Mouse (Mus musculus): ENCODE results near the gene Slc43a3.

The Slc43a3 gene

GRCm38 (mm10) chr2:84937491-84938150 lies 1.2 kb downstream of the Slc43a3 start:
- DNase-seq (ENCODE audit: low spot score), result no peak

DNA sequence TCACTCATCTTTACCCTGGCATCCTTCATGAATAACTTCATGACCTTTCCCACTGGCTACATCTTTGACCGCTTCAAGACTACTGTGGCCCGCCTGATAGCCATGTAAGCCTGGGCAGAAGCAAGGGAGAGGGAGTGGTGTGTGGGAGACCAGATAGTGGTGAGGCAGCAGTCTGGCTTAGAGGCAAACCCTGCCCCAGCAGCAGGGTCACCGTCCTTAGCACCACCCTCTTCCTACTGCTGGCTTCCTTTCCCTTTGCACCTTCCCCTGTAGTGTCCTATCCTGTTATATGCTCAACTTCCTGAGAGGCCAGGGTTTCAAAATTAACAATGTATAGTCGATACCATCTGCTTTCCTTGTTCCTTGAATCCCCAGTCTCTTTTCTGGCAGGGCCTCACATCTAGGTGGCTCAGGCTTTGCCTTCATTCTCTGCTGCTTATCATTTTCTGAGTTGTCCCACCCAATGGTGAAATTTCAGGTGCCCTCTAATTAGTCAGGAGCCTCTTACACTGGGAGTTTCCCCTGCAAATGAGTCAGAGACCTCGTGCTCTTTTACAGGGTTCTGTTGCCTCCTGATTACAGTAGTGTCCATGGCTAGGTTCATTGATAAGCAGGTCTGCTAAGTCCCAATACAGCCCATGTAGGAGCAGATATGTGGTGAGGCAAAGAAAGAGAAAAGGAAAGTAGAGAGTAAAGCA lies 2.0 kb downstream of the Slc43a3 start:
- no peak for DNase-seq (ENCODE audit: low spot score)

DNA sequence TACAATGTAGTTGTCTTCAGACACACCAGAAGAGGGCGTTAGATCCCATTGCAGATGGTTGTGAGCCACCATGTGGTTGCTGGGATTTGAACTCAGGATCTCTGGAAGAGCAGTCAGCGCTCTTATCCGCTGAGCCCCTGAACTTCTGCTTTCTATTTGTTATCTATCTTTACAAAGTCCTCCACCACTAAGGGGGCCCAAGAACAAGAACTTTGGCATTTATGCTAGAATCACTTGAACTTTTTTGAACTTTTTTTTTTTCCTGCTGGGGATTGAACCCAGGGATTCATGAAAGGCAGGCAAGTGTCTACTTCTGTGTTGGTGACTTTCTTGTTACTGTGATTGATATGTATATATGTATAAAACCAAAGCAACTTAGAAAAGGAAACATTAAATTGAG lies 2.9 kb downstream of the Slc43a3 start:
- no peak for DNase-seq (ENCODE audit: low spot score)

DNA sequence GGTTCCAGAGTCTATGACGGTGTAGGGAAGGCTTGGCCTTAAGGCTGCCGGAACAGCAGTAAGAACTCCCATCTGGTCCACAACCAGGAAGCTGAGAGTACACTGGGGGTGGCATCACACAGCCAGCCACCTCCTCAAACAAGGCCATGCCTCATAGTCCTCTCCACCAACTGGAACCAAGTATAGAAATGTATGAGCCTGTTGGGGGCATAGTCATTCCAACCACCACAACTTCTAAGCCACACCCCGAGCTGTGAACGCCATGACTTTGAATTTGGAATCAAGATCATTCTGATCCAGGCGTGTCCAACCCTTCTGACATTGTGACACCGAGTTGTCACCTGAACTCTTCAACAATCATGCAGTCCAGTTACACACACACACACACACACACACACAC lies 3.3 kb downstream of the Slc43a3 start:
- no peak for DNase-seq (ENCODE audit: low spot score)

DNA sequence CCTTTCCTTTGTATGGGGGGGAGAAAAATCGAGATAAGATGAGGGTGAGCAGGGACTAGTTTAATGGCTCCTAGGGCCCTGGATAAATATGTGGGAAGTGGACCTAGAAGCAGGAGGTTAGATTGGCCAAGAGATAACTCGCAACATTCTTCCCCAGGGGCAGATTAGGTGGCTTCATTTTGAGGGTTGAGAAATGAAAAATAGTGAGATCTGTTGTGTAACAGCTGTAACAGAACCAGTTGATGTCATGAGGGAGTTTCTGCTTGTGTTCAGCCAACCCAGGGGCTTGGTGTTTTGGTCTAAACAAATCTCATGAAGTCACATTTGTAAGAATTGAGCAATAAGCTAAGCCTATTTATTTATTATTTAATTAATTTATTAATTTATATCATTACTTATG lies 5.0 kb downstream of the Slc43a3 start:
- DNase-seq (ENCODE audit: low spot score), result no peak

GRCm38 (mm10) chr2:84941795-84942194 lies 5.4 kb downstream of the Slc43a3 start:
- DNase-seq (ENCODE audit: low spot score), result no peak

GRCm38 (mm10) chr2:84947154-84947771 lies 10.9 kb downstream of the Slc43a3 start:
- DNase-seq (ENCODE audit: low spot score), result no peak

GRCm38 (mm10) chr2:84948252-84948651 lies 11.9 kb downstream of the Slc43a3 start:
- DNase-seq (ENCODE audit: low spot score), result no peak

DNA sequence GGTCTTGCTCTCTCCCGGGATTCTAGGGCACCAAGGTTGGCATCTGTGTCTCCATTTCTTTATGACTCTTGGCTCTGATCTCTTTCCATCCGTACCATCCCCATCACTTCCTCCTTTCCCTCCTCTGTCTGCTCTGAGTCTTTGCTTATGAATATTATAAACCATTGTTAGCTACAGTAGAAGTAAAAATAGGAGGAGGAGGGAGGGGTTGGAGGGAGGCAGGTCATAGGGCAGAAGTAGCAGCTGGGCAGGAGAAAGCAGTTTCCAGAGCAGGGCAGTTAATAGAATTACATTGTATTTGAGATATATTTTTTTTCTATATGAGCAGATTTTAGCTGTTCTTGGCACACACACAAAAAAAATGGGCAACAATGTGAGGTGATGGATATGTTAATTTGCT lies 12.3 kb downstream of the Slc43a3 start:
- DNase-seq (ENCODE audit: low spot score), result no peak

- no peak for DNase-seq (ENCODE audit: low spot score)
Measured at GRCm38 (mm10) chr2:84951027-84951426, 14.6 kb downstream of the Slc43a3 start.

- DNase-seq (ENCODE audit: low spot score), result no peak
Measured at GRCm38 (mm10) chr2:84952251-84952650, 15.9 kb downstream of the Slc43a3 start.

- DNase-seq (ENCODE audit: low spot score), result no peak
Measured at GRCm38 (mm10) chr2:84952693-84953092, 16.3 kb downstream of the Slc43a3 start.

DNA sequence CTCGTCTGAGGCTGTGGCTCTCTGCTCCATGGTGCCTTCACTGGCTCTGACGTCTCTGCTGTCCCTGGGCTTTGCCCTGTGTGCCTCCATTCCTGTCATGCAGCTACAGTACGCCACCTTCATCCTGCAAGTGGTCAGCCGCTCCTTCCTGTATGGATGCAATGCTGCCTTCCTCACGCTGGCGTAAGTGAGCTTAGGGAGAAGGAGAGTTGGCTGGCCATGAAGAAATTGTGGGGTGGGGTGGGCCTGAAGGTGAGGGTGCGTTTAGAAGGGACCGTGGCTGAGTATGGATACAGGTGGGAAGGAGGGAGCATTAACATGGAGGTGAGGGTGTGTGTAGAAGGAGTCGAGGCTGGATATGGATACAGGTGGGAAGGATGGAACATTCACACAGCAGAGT lies 19.1 kb downstream of the Slc43a3 start:
- DNase-seq (ENCODE audit: low spot score), result no peak

DNA sequence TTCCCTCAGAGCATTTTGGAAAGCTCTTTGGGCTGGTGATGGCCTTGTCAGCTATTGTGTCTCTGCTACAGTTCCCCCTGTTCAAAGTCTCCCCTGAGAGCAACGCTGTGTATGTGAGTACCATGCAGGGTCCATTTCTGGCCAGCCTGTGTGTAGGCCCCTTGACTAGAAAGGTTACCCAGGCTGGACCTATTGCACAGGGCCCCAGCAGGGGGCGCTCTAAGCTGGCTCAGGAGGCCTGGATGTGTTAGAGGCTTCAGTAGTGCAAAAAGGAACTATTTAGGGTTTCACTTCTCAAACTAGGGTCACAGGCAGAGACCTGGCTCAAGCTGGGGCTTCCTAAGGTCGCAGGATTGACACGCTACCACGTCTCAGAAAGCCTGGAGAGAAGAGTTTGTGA lies 19.9 kb downstream of the Slc43a3 start:
- peak; percentile 18 for DNase-seq (ENCODE audit: low spot score)

- DNase-seq (ENCODE audit: low spot score), result no peak
Measured at GRCm38 (mm10) chr2:84958588-84959264, 22.3 kb downstream of the Slc43a3 start.

DNA sequence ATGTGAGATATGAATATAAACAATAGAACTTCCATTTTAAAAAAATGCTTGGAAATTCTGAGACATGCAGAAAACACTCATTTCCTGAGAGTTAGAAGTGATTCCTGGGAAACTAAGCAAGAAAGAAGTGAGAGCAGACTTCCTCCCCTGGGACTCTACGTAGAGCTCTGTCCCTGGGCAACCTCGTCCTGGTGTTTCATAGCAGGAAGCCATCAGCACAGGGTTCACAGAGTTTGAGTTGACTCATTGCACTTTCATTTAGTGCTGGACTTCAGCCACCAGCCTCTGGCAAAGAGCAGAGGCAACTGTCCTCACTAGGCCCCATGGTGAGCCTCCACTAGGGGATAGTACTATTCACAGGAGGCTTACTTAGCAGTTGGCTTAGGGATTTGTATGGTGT lies 24.9 kb downstream of the Slc43a3 start:
- no peak for DNase-seq (ENCODE audit: low spot score)

- no peak for DNase-seq (ENCODE audit: low spot score)
Measured at GRCm38 (mm10) chr2:84961901-84962300, 25.5 kb downstream of the Slc43a3 start.

DNA sequence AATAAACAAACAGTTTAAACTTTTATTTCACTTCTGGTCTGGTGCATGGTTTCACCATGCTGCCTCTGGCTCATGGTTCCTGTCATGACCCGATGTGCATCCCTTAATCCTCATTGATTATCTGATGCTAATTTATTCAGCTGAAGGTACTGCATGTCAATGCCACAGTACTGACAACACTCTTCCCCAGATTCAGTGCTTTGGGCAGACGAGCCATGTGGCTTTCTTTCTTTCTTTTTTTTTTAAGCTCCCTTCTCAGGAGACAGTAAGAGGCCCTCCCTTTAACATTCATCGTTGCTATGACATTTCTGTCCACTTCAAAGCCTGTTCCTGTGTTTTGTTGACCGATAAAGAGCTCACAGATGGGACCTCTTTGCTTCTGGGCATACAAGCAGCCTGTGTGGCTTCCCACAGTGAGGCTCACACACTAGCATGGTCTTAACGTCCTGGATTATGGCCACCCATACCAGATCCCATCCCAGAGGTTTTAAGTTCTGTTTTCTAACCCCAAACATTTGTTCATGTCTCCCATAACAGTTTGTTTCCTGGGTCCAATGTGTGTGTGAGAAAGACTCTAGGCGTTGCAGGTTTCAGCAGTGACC lies 26.6 kb downstream of the Slc43a3 start:
- no peak for DNase-seq (ENCODE audit: low spot score)

- DNase-seq (ENCODE audit: low spot score), result no peak
Measured at GRCm38 (mm10) chr2:84964111-84964801, 27.9 kb downstream of the Slc43a3 start.

- no peak for DNase-seq (ENCODE audit: low spot score)
Measured at GRCm38 (mm10) chr2:84967318-84967991, 31.1 kb downstream of the Slc43a3 start.

DNA sequence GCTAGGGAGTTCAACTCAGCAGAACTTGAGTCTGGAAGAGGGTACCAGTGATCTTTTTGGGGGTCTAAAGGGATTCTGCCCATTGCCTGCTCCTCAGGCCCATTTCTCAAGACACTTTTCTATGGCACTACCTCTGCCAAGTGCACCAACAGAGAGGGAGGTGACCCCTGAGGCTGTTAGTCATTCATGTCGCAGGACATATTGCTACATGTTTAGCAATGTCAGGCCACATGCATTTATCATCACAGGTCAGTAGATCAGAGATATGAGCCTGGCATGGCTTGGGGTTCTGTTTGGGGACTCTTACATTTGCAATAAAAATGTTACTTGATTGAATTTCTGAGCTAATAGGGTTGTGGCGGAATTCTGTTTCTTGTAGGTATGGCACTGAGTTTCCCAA lies 39.2 kb downstream of the Slc43a3 start:
- no peak for DNase-seq (ENCODE audit: low spot score)
